Mouse (Mus musculus): Measurements from ENCODE around the gene Klk7. TPM values are rescaled to one million over a fixed set of nuclear protein-coding genes. Genes with fewer than 3 reads are reported as not detected.

Klk7 gene
- not detected in 2 replicates for polyA plus RNA-seq (2015; fragmentation: Nextera tagmentation; extraction: Ambion mirVana)

GRCm38 (mm10) chr7:43810994-43811393 lies at the start of gene Klk7:
Klk7 (plus strand) TSS chr7:43811294.
- H3K9ac ChIP-seq (ENCODE audit: low read depth, low read length): no peak within 1 kb of the TSS
- H3K4me3 ChIP-seq (ENCODE audit: low read length): no peak within 1 kb of the TSS
- no peak for ATAC-seq
- no peaks in the 10 kb centered on the region for H3K9me3 ChIP-seq (ENCODE audit: control insufficient read depth, low read length)
- WGBS: 46% methylated on average over 5 of the region's 5 CpGs
- H3K4me2 ChIP-seq (ENCODE audit: low read depth, low read length): no peak within 1 kb of the TSS
- H3K27me3 ChIP-seq (replicated peaks; ENCODE audit: control insufficient read depth, insufficient read depth, low read length): no peaks in the 10 kb centered on the region
- no peak within 1 kb of the TSS for H3K27ac ChIP-seq (ENCODE audit: low read length)
- no peaks in the 10 kb centered on the region for H3K4me1 ChIP-seq (ENCODE audit: control insufficient read depth, insufficient read depth, low read length)
- no peaks in the 10 kb centered on the region for H3K36me3 ChIP-seq (ENCODE audit: control insufficient read depth, insufficient read depth, low read length)

- H3K4me2 ChIP-seq (ENCODE audit: low read depth, low read length): no peak overlapping the region
- no peaks in the 10 kb centered on the region for H3K9me3 ChIP-seq (ENCODE audit: control insufficient read depth, low read length)
- H3K9ac ChIP-seq (ENCODE audit: low read depth, low read length): no peak overlapping the region
- H3K27me3 ChIP-seq (replicated peaks; ENCODE audit: control insufficient read depth, insufficient read depth, low read length): no peaks in the 10 kb centered on the region
- no peak overlapping the region for H3K27ac ChIP-seq (ENCODE audit: low read length)
- 34% methylated on average over 8 of the region's 8 CpGs for WGBS
- no peaks in the 10 kb centered on the region for H3K36me3 ChIP-seq (ENCODE audit: control insufficient read depth, insufficient read depth, low read length)
- H3K4me3 ChIP-seq (ENCODE audit: low read length): no peak overlapping the region
- H3K4me1 ChIP-seq (ENCODE audit: control insufficient read depth, insufficient read depth, low read length): no peaks in the 10 kb centered on the region
- no peak for ATAC-seq
These were observed 44.6 kb upstream of the Klk7 start for GRCm38 (mm10) chr7:43766484-43766883.

GRCm38 (mm10) chr7:43768597-43768996 lies 42.5 kb upstream of the Klk7 start, which contains the start of gene Klk12:
Klk12 (plus strand) TSS chr7:43768897.
- Histone ChIP-seq H3K27me3 (replicated peaks; ENCODE audit: control insufficient read depth, insufficient read depth, low read length) (no peaks in the 10 kb centered on the region), H3K9ac (ENCODE audit: low read depth, low read length) (no peak within 1 kb of the TSS), H3K4me3 (ENCODE audit: low read length) (no peak within 1 kb of the TSS), H3K36me3 (ENCODE audit: control insufficient read depth, insufficient read depth, low read length) (no peaks in the 10 kb centered on the region), H3K9me3 (ENCODE audit: control insufficient read depth, low read length) (no peaks in the 10 kb centered on the region), H3K27ac (ENCODE audit: low read length) (no peak within 1 kb of the TSS), H3K4me2 (ENCODE audit: low read depth, low read length) (no peak within 1 kb of the TSS), H3K4me1 (ENCODE audit: control insufficient read depth, insufficient read depth, low read length) (no peaks in the 10 kb centered on the region)
- WGBS: 81% methylated on average over 4 of the region's 4 CpGs
- ATAC-seq: no peak

- no peak overlapping the region for H3K4me3 ChIP-seq (ENCODE audit: low read length)
- ATAC-seq: no peak
- H3K27me3 ChIP-seq (replicated peaks; ENCODE audit: control insufficient read depth, insufficient read depth, low read length): no peaks in the 10 kb centered on the region
- no peaks in the 10 kb centered on the region for H3K9me3 ChIP-seq (ENCODE audit: control insufficient read depth, low read length)
- 90% methylated on average over 8 of the region's 8 CpGs for WGBS
- no peak overlapping the region for H3K9ac ChIP-seq (ENCODE audit: low read depth, low read length)
- H3K27ac ChIP-seq (ENCODE audit: low read length): no peak overlapping the region
- H3K4me2 ChIP-seq (ENCODE audit: low read depth, low read length): no peak overlapping the region
- no peaks in the 10 kb centered on the region for H3K36me3 ChIP-seq (ENCODE audit: control insufficient read depth, insufficient read depth, low read length)
- no peaks in the 10 kb centered on the region for H3K4me1 ChIP-seq (ENCODE audit: control insufficient read depth, insufficient read depth, low read length)
These were observed 41.5 kb upstream of the Klk7 start for GRCm38 (mm10) chr7:43769636-43770035.

- Histone ChIP-seq H3K27ac (ENCODE audit: low read length) (no peak overlapping the region), H3K27me3 (replicated peaks; ENCODE audit: control insufficient read depth, insufficient read depth, low read length) (no peaks in the 10 kb centered on the region), H3K9me3 (ENCODE audit: control insufficient read depth, low read length) (no peaks in the 10 kb centered on the region), H3K9ac (ENCODE audit: low read depth, low read length) (no peak overlapping the region), H3K4me1 (ENCODE audit: control insufficient read depth, insufficient read depth, low read length) (peaks cover 1% of the 10 kb centered on the region), H3K36me3 (ENCODE audit: control insufficient read depth, insufficient read depth, low read length) (no peaks in the 10 kb centered on the region), H3K4me3 (ENCODE audit: low read length) (no peak overlapping the region), H3K4me2 (ENCODE audit: low read depth, low read length) (no peak overlapping the region)
- no peak for ATAC-seq
- WGBS: 97% methylated on average over 10 of the region's 10 CpGs
These were observed 40.4 kb upstream of the Klk7 start for GRCm38 (mm10) chr7:43770701-43771100.

- no peak overlapping the region for H3K27ac ChIP-seq (ENCODE audit: low read length)
- 98% methylated on average over 6 of the region's 6 CpGs for WGBS
- peaks cover 2% of the 10 kb centered on the region for H3K4me1 ChIP-seq (ENCODE audit: control insufficient read depth, insufficient read depth, low read length)
- no peaks in the 10 kb centered on the region for H3K9me3 ChIP-seq (ENCODE audit: control insufficient read depth, low read length)
- H3K4me3 ChIP-seq (ENCODE audit: low read length): no peak overlapping the region
- no peak for ATAC-seq
- no peak overlapping the region for H3K4me2 ChIP-seq (ENCODE audit: low read depth, low read length)
- no peak overlapping the region for H3K9ac ChIP-seq (ENCODE audit: low read depth, low read length)
- no peaks in the 10 kb centered on the region for H3K27me3 ChIP-seq (replicated peaks; ENCODE audit: control insufficient read depth, insufficient read depth, low read length)
- H3K36me3 ChIP-seq (ENCODE audit: control insufficient read depth, insufficient read depth, low read length): no peaks in the 10 kb centered on the region
These were observed 39.2 kb upstream of the Klk7 start for GRCm38 (mm10) chr7:43771916-43772315.

- Histone ChIP-seq H3K4me2 (ENCODE audit: low read depth, low read length) (no peak overlapping the region), H3K4me1 (ENCODE audit: control insufficient read depth, insufficient read depth, low read length) (peaks cover 2% of the 10 kb centered on the region), H3K27me3 (replicated peaks; ENCODE audit: control insufficient read depth, insufficient read depth, low read length) (no peaks in the 10 kb centered on the region), H3K27ac (ENCODE audit: low read length) (no peak overlapping the region), H3K9me3 (ENCODE audit: control insufficient read depth, low read length) (no peaks in the 10 kb centered on the region), H3K36me3 (ENCODE audit: control insufficient read depth, insufficient read depth, low read length) (no peaks in the 10 kb centered on the region), H3K4me3 (ENCODE audit: low read length) (no peak overlapping the region), H3K9ac (ENCODE audit: low read depth, low read length) (no peak overlapping the region)
- no peak for ATAC-seq
- WGBS: 81% methylated on average over 3 of the region's 3 CpGs
These were observed 38.2 kb upstream of the Klk7 start for GRCm38 (mm10) chr7:43772901-43773300.

GRCm38 (mm10) chr7:43774364-43774763 lies 36.7 kb upstream of the Klk7 start, which contains the start of gene Klk11:
Klk11 (plus strand) TSS chr7:43774604.
- Histone ChIP-seq H3K27me3 (replicated peaks; ENCODE audit: control insufficient read depth, insufficient read depth, low read length) (no peaks in the 10 kb centered on the region), H3K27ac (ENCODE audit: low read length) (no peak within 1 kb of the TSS), H3K9me3 (ENCODE audit: control insufficient read depth, low read length) (no peaks in the 10 kb centered on the region), H3K4me1 (ENCODE audit: control insufficient read depth, insufficient read depth, low read length) (peaks cover 2% of the 10 kb centered on the region), H3K9ac (ENCODE audit: low read depth, low read length) (no peak within 1 kb of the TSS), H3K4me2 (ENCODE audit: low read depth, low read length) (no peak within 1 kb of the TSS), H3K36me3 (ENCODE audit: control insufficient read depth, insufficient read depth, low read length) (no peaks in the 10 kb centered on the region), H3K4me3 (ENCODE audit: low read length) (no peak within 1 kb of the TSS)
- no peak for ATAC-seq
- 93% methylated on average over 5 of the region's 5 CpGs for WGBS

GRCm38 (mm10) chr7:43774802-43775201 lies 36.3 kb upstream of the Klk7 start:
- peaks cover 2% of the 10 kb centered on the region for H3K4me1 ChIP-seq (ENCODE audit: control insufficient read depth, insufficient read depth, low read length)
- WGBS: 55% methylated on average over 6 of the region's 6 CpGs
- no peaks in the 10 kb centered on the region for H3K36me3 ChIP-seq (ENCODE audit: control insufficient read depth, insufficient read depth, low read length)
- no peaks in the 10 kb centered on the region for H3K9me3 ChIP-seq (ENCODE audit: control insufficient read depth, low read length)
- no peak overlapping the region for H3K9ac ChIP-seq (ENCODE audit: low read depth, low read length)
- H3K27ac ChIP-seq (ENCODE audit: low read length): no peak overlapping the region
- H3K4me2 ChIP-seq (ENCODE audit: low read depth, low read length): no peak overlapping the region
- H3K4me3 ChIP-seq (ENCODE audit: low read length): no peak overlapping the region
- no peaks in the 10 kb centered on the region for H3K27me3 ChIP-seq (replicated peaks; ENCODE audit: control insufficient read depth, insufficient read depth, low read length)
- peak; percentile 77 for ATAC-seq

GRCm38 (mm10) chr7:43775311-43776057 lies 35.6 kb upstream of the Klk7 start:
- 41% methylated on average over 7 of the region's 7 CpGs for WGBS
- H3K27me3 ChIP-seq (replicated peaks; ENCODE audit: control insufficient read depth, insufficient read depth, low read length): no peaks in the 10 kb centered on the region
- H3K4me3 ChIP-seq (ENCODE audit: low read length): no peak overlapping the region
- no peak overlapping the region for H3K27ac ChIP-seq (ENCODE audit: low read length)
- H3K4me1 ChIP-seq (ENCODE audit: control insufficient read depth, insufficient read depth, low read length): peaks cover 3% of the 10 kb centered on the region
- H3K4me2 ChIP-seq (ENCODE audit: low read depth, low read length): no peak overlapping the region
- H3K9ac ChIP-seq (ENCODE audit: low read depth, low read length): no peak overlapping the region
- H3K9me3 ChIP-seq (ENCODE audit: control insufficient read depth, low read length): no peaks in the 10 kb centered on the region
- ATAC-seq: no peak
- H3K36me3 ChIP-seq (ENCODE audit: control insufficient read depth, insufficient read depth, low read length): no peaks in the 10 kb centered on the region
